Mouse (Mus musculus) midbrain, embryonic 16.5 days (tissue): ENCODE data around the gene Src. TPM values are rescaled to one million over a fixed set of nuclear protein-coding genes. Genes with fewer than 3 reads are reported as not detected.
A peak's percentile ranks its signal among the peaks of the same experiment; 100 is the strongest.

Experiments used
- ATAC-seq: fragments of 200-750 bp; cut with Nextera tagmentation; 2 replicates; pipeline ENCODE4 v1.8.0; 2017; ENCODE audit warnings: moderate TSS enrichment
- H3K27ac ChIP-seq: fragments of 300-500 bp; sonication (generic); 2 replicates; pipeline ENCODE4 v1.5.1; 2014; ENCODE audit warnings: mild to moderate bottlenecking, low read length, mixed read lengths
- H3K27me3 ChIP-seq: fragments of 300-500 bp; sonication (generic); 2 replicates; pipeline ENCODE4 v1.6.1; 2014; ENCODE audit warnings: low read depth, low read length, mixed read lengths; ENCODE audit not compliant: control insufficient read depth, insufficient read depth
- H3K36me3 ChIP-seq: fragments of 300-500 bp; sonication (generic); 2 replicates; pipeline ENCODE4 v1.6.1; 2014; ENCODE audit warnings: mild to moderate bottlenecking, low read length, moderate library complexity, mixed read lengths; ENCODE audit not compliant: control insufficient read depth, insufficient read depth
- H3K4me1 ChIP-seq: fragments of 300-500 bp; sonication (generic); 2 replicates; pipeline ENCODE4 v1.6.1; 2014; ENCODE audit warnings: mild to moderate bottlenecking, low read length, mixed read lengths; ENCODE audit not compliant: control insufficient read depth, insufficient read depth
- H3K4me2 ChIP-seq: fragments of 300-500 bp; sonication (generic); 2 replicates; pipeline ENCODE4 v1.6.1; 2014; ENCODE audit warnings: mild to moderate bottlenecking, low read length, mixed read lengths
- H3K4me3 ChIP-seq: fragments of 300-500 bp; sonication (generic); 2 replicates; pipeline ENCODE4 v1.5.1; 2014; ENCODE audit warnings: low read depth, mild to moderate bottlenecking, low read length, moderate library complexity, mixed read lengths
- H3K9ac ChIP-seq: fragments of 300-500 bp; sonication (generic); 2 replicates; pipeline ENCODE4 v1.6.1; 2014; ENCODE audit warnings: low read depth, low read length, mixed read lengths
- H3K9me3 ChIP-seq: fragments of 300-500 bp; sonication (generic); replicated peaks from 2 replicates; pipeline ENCODE4 v1.6.1; 2014; ENCODE audit warnings: mild to moderate bottlenecking, low read length, mixed read lengths; ENCODE audit not compliant: control insufficient read depth, poor library complexity, severe bottlenecking
- WGBS: fragments of 180-500 bp; shearing (Covaris S2); extraction: QIAGEN DNeasy Blood & Tissue Kit; methylation state at CpG from one replicate; pipeline ENCODE4 v1.1.7; 2014; 5-methylcytosine and 5-hydroxymethylcytosine counted together
- polyA plus RNA-seq: library from polyadenylated mRNA; unstranded; fragments of >200 nt; fragmentation: Nextera tagmentation; extraction: Ambion mirVana; gene quantifications from 2 replicates; pipeline ENCODE4 v1.2.1, GENCODE M21; 2015

Src gene
- polyA plus RNA-seq, 1 experiment from 2014 or later: 32.5 TPM

DNA sequence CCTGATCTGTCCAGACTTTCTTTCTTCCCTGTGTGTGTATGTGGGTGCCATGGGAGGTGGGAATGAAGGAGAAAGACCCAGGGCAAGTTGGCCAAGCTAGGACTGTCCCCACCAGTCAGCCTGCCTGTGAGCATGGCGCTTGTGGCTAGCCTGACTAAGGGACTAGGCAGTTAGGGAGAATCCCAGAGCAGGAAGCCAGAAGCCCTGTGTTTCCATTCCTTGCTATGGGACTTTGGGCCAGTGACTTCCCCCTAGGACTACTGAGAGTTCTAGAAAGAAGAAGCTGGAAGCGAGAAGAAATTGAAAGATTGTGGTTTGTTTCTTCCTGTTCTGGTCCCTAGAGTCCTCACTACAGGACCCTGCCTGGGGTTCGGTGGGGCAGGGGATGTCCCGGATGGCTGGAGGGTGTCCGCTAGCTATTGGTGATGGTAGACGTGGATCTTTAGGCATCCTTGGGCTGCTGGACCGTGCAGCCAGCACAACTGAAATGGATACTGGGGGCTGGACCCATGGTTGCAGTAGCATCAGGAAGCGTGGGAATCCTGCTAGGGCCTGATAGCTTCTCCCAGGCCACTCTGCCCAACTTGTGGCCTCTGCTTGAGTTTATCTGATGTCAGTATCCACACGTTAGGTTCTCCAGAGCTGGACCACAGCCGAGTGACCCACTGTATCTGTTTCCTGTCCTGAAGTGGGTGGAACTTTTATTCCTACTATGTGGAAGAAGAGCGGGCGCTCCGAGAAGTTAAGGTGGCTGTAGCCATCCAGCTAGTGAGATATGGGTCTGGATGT, 10.3 kb downstream of the Src start:
- Histone ChIP-seq H3K4me1 (peaks cover 65% of the 10 kb centered on the region), H3K27me3 (no peaks in the 10 kb centered on the region), H3K4me2 (no peak overlapping the region), H3K9ac (no peak overlapping the region), H3K4me3 (no peak overlapping the region), H3K36me3 (peaks cover 3% of the 10 kb centered on the region), H3K9me3 (no peaks in the 10 kb centered on the region), H3K27ac (peak overlapping the region; percentile 30; the same call in 1 of the 2 replicates)
- no peak for ATAC-seq
- WGBS: 92% methylated on average over 13 of the region's 13 CpGs

DNA sequence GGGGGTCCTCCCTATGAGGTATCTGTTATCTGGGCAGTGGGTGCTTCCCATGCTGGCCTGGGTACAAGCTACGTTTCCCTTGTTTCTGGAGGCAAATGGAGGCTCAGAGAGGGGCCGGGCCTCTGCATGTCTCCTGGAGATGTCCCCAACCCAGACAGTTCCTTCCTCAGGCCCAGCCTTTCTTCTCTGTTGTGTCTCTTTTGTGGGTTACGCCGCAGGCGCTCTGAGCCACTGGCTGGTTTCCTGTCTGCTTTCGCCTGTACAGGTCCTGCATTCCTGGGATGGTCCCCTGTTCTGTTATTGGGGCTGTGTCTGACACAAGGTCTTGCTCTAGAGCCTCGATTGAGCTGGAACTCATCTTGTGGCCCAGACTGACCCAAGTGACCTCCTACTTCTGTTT, 11.5 kb downstream of the Src start:
- H3K36me3 ChIP-seq: peaks cover 3% of the 10 kb centered on the region
- no peak overlapping the region for H3K4me2 ChIP-seq
- no peak overlapping the region for H3K9ac ChIP-seq
- H3K27me3 ChIP-seq: no peaks in the 10 kb centered on the region
- H3K4me1 ChIP-seq: peaks cover 74% of the 10 kb centered on the region
- H3K4me3 ChIP-seq: no peak overlapping the region
- no peak for ATAC-seq
- no peak overlapping the region for H3K27ac ChIP-seq
- 94% methylated on average over 7 of the region's 7 CpGs for WGBS
- H3K9me3 ChIP-seq: no peaks in the 10 kb centered on the region

DNA sequence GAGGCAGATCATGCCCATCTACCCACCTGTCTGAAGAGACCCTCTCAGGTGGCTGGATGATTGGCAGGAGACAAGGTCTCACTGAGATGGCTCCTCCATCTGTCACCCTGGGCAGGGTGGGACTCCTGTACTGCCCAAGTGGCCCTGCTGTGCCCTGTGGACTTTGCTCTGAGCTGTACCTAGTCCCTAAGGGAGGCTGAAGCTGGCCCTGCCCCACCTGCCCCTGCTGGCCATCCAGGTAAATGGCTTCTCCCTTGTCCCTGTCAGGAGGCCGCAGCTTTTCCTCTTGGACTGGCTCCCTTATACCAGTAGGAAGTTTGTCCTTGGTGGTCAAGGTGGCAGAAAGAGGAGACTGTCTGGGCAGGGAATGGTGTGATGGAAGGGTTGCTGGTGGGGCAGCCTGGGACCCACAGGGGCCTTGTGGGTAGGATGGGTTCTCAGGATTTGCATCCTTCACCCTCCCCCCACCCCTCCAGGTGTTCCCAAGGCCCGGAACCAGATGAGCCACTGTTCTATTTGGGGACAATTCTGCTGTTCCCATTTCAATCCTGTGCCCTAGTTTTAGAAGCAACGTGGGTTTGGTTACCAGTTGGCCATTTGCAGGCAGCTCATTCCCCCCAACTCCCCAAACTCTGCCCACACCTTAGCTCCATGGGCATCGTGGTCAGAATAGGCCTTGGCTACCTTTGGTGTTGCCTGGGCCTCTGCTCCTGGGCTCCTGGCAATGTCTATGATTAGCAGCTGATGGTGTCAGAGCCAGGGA, 12.6 kb downstream of the Src start:
- no peak for ATAC-seq
- 83% methylated on average over 4 of the region's 4 CpGs for WGBS
- no peaks in the 10 kb centered on the region for H3K9me3 ChIP-seq
- no peak overlapping the region for H3K4me2 ChIP-seq
- no peak overlapping the region for H3K4me3 ChIP-seq
- no peak overlapping the region for H3K9ac ChIP-seq
- H3K27me3 ChIP-seq: no peaks in the 10 kb centered on the region
- peaks cover 3% of the 10 kb centered on the region for H3K36me3 ChIP-seq
- no peak overlapping the region for H3K27ac ChIP-seq
- peaks cover 71% of the 10 kb centered on the region for H3K4me1 ChIP-seq

DNA sequence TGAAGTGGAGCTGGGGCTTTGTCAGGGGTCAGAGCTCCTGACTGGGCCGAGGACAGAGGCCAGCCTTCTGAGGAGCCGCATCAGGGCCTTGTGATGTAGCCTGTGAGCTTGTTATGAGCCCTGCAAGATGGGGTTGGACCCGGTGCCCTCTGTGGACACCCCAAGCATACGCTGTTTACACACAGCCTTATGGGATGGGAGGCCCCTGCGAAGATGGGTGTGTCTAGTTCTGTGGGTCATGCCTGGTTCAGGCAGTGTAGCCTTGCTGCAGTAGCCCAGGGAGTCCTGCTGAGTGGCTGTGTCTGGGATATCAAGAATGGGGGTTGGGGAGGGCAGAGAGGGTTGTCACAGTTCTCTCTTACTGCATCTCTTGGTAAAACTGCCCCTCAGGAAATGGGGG, 13.7 kb downstream of the Src start:
- Histone ChIP-seq H3K9ac (0 out of 2 replicates have a peak overlapping the region, but pooled peaks have one; percentile 32), H3K4me2 (no peak overlapping the region), H3K27ac (peak overlapping the region; percentile 33), H3K4me1 (peaks cover 60% of the 10 kb centered on the region), H3K36me3 (peaks cover 3% of the 10 kb centered on the region), H3K27me3 (no peaks in the 10 kb centered on the region), H3K4me3 (no peak overlapping the region), H3K9me3 (no peaks in the 10 kb centered on the region)
- ATAC-seq: no peak
- 71% methylated on average over 5 of the region's 5 CpGs for WGBS

DNA sequence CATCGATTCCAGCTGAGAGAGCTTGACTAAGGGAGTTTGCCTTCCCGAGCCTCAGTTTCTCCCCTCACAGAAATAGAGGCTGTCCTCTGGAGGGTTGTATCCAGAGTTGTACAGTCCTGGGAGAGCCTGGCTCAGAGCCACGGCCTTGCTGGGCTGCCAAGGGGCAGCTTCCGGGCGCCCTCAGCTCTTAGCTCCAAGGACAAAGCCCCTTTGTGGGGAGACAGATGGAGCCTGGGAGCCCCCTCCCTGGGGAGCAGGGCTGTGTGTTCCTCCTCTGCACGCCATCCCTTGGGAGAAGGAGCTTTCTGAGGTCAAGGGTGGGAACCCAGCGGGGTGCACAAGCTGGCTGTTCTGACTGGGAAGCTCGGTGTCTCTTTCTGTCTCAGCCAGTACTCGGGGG, 14.2 kb downstream of the Src start:
- peak; percentile 55 for ATAC-seq
- 51% methylated on average over 8 of the region's 9 CpGs for WGBS
- Histone ChIP-seq H3K27ac (peak overlapping the region; percentile 43), H3K36me3 (peaks cover 3% of the 10 kb centered on the region), H3K9ac (no peak overlapping the region), H3K4me2 (no peak overlapping the region), H3K4me3 (no peak overlapping the region), H3K9me3 (no peaks in the 10 kb centered on the region), H3K4me1 (peaks cover 56% of the 10 kb centered on the region), H3K27me3 (no peaks in the 10 kb centered on the region)

DNA sequence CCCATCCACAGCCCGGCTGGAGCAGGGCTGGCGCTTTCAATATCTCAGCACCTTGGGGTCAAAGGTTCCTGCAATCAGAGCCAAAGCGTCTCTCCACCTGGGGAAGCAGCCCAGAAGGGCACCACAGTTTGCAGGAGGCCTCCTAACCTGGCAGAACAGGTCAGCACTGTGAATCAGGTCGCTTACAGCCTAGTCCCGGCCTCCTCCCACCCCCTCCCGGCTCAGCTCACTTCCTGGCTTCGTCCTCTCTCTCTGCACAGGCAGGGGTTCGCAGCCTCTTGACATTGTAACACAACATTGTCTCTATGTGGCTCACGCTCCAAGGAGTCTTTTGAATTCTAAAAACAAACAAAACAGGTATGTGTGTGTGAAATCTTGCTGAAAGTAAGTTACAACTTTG, 15.8 kb downstream of the Src start:
- H3K4me1 ChIP-seq: peaks cover 43% of the 10 kb centered on the region
- H3K36me3 ChIP-seq: peaks cover 3% of the 10 kb centered on the region
- no peak overlapping the region for H3K4me3 ChIP-seq
- H3K9me3 ChIP-seq: no peaks in the 10 kb centered on the region
- no peak for ATAC-seq
- H3K9ac ChIP-seq: 0 out of 2 replicates have a peak overlapping the region, but pooled peaks have one; percentile 17
- WGBS: 45% methylated on average over 9 of the region's 9 CpGs
- H3K27me3 ChIP-seq: no peaks in the 10 kb centered on the region
- peak overlapping the region; percentile 58 for H3K27ac ChIP-seq
- no peak overlapping the region for H3K4me2 ChIP-seq

DNA sequence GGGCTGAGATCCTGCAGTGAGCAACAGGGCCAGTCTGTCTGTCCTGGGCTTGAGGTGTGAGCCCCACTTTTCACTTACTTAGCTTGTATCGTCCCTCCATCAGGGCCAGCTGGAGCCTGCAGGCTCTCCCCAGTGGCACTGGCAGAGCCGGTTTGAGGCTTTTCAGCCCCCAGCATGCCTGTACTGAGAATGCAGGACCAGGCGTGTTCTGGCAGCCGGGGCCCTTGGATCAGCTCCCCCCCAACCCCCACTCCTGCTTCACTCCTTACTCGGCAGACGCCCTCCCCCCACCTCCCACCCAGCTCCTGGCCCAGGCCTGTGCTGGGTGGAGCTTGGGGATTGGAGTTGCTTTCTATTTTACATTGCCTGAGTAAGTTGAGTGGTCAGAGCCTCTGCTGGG, 16.3 kb downstream of the Src start:
- peak overlapping the region; percentile 58 for H3K27ac ChIP-seq
- no peak overlapping the region for H3K4me2 ChIP-seq
- no peaks in the 10 kb centered on the region for H3K9me3 ChIP-seq
- no peak overlapping the region for H3K4me3 ChIP-seq
- ATAC-seq: peak; percentile 36; the same call in 1 of the 2 replicates
- 12% methylated on average over 6 of the region's 6 CpGs for WGBS
- peaks cover 39% of the 10 kb centered on the region for H3K4me1 ChIP-seq
- H3K36me3 ChIP-seq: peaks cover 3% of the 10 kb centered on the region; the same call in 1 of the 2 replicates
- H3K9ac ChIP-seq: 0 out of 2 replicates have a peak overlapping the region, but pooled peaks have one; percentile 17
- no peaks in the 10 kb centered on the region for H3K27me3 ChIP-seq

DNA sequence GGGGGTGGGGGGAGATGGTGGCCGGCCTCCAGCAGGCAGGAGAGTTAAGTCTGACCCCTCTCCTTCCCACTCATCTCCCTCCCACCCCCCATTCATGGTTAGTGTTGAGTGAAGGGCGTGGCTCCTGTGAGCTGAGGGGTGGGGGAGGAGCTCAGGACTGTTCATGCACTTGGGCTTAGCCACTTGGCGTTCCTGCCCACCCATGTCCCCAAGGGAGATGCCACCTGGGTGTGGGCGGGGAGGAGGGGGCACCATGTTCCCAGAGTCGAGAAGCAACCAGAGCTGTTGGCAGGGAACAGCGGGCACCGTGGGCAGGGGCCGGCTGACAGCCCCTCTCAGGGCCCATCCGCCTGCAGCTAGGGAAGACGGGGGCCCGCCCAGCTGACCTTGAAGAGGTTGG, 18.3 kb downstream of the Src start:
- no peak overlapping the region for H3K9ac ChIP-seq
- no peak overlapping the region for H3K4me2 ChIP-seq
- 89% methylated on average over 11 of the region's 11 CpGs for WGBS
- no peaks in the 10 kb centered on the region for H3K27me3 ChIP-seq
- ATAC-seq: no peak
- peaks cover 15% of the 10 kb centered on the region for H3K36me3 ChIP-seq
- no peaks in the 10 kb centered on the region for H3K9me3 ChIP-seq
- H3K27ac ChIP-seq: no peak overlapping the region
- no peak overlapping the region for H3K4me3 ChIP-seq
- H3K4me1 ChIP-seq: peaks cover 29% of the 10 kb centered on the region

DNA sequence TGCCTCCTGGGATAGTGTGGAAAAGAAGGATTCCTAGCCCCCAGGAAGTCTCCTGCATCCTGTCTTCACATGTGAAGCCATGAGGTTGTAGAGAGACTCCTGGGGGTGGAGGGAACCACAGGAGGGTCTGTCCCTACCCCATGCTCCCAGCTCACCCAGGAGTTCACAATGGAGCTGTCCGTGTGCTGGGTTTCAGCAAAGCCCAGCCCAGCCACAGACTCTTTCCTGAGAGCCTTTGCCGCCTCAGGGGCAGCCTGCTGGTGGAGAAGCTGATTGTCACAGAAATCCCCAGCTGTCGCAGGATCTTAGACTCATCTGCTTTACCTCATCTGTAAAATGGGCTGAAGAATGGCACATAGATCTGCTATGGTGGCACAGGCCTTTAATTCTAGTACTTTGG, 18.9 kb downstream of the Src start:
- no peaks in the 10 kb centered on the region for H3K27me3 ChIP-seq
- H3K9ac ChIP-seq: no peak overlapping the region
- H3K4me3 ChIP-seq: no peak overlapping the region
- peaks cover 16% of the 10 kb centered on the region for H3K36me3 ChIP-seq
- no peak overlapping the region for H3K4me2 ChIP-seq
- WGBS: 86% methylated on average over 3 of the region's 3 CpGs
- H3K27ac ChIP-seq: no peak overlapping the region
- no peak for ATAC-seq
- H3K9me3 ChIP-seq: no peaks in the 10 kb centered on the region
- peaks cover 25% of the 10 kb centered on the region for H3K4me1 ChIP-seq
